Mouse (Mus musculus) E14TG2a.4 (cell line): ENCODE measurements at regions not wholly inside any gene's neighbourhood (a gene's known extent, or its start where the extent isn't known, plus 50 kb on each side); places are given as distances from the start of the nearest gene placed in this dataset.

ENCODE experiments used
- H3K27me3 ChIP-seq: 2 replicates; pipeline ENCODE4 v1.6.1; 2014; ENCODE audit warnings: low read length, control low read depth; ENCODE audit not compliant: insufficient read depth
- H3K36me3 ChIP-seq: 2 replicates; pipeline ENCODE4 v1.6.1; 2014; ENCODE audit warnings: low read length, control low read depth; ENCODE audit not compliant: insufficient read depth
- H3K4me1 ChIP-seq: replicated peaks from 2 replicates; pipeline ENCODE4 v1.6.1; 2014; ENCODE audit warnings: low read depth, low read length, control low read depth
- H3K4me3 ChIP-seq: replicated peaks from 2 replicates; pipeline ENCODE4 v1.5.1; 2014; ENCODE audit warnings: mild to moderate bottlenecking, low read length
- H3K9me3 ChIP-seq: 2 replicates; pipeline ENCODE4 v1.6.1; 2014; ENCODE audit warnings: low read length, control low read depth
- CTCF ChIP-seq: conservative IDR thresholded peaks from 2 replicates; pipeline ENCODE4 v1.5.1; 2014; ENCODE audit warnings: low read length
- NANOG ChIP-seq: IDR thresholded peaks from 2 replicates; pipeline ENCODE4 v1.6.1; 2014; ENCODE audit warnings: borderline replicate concordance, low read length, mixed read lengths
- POU5F1 ChIP-seq: IDR thresholded peaks from 2 replicates; pipeline ENCODE4 v1.6.1; 2014; ENCODE audit warnings: low read length, borderline replicate concordance

DNA sequence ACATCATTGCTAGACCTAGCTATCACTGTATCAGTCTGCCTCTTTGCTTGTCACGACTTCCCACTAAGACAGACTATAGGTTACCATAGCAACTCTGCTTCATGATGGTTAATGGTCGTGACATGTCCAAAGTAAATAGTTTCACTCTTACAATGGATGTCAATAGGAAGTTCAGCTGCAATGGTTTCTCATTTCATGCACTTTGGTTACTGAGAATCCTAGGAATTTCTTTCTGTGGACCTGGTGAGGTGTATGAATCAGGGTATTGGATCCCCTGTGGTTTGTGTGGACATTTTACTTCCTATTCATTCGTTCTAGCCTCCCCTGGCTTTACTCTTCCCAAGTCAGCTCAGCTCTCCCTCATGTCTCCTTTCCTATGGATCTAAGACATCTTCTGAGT, 385.5 kb upstream of the Dcn start:
- no peak for TF ChIP-seq CTCF
- no peak for TF ChIP-seq POU5F1
- no peak for TF ChIP-seq NANOG
- H3K4me3 ChIP-seq: no peak overlapping the region
- H3K27me3 ChIP-seq: no peaks in the 10 kb centered on the region
- H3K36me3 ChIP-seq: no peaks in the 10 kb centered on the region
- H3K9me3 ChIP-seq: no peaks in the 10 kb centered on the region
- no peaks in the 10 kb centered on the region for H3K4me1 ChIP-seq

DNA sequence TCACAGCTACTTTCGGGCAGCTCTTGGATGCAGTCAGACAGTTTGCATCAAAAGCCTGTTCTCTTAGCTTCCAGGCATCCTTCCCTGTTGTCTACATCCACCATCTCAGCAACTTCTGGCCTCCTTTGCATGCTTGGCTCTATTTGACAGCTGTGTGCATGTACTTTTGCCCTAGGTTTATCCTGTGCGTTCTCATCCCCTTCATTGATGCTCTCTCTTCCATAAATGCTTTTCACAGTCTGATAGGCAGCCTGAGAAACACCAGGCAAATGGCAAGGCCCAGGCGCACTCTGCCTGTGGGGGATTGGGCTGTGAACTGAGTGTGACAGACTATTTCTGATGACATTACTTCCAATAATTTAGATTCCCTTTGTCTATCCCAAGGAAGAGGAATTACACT, 364.9 kb upstream of the Dcn start:
- TF ChIP-seq CTCF (no peak), NANOG (no peak), POU5F1 (no peak)
- H3K4me1 ChIP-seq: no peaks in the 10 kb centered on the region
- H3K4me3 ChIP-seq: no peak overlapping the region
- no peaks in the 10 kb centered on the region for H3K27me3 ChIP-seq
- H3K9me3 ChIP-seq: peaks cover 9% of the 10 kb centered on the region; the same call in 1 of the 2 replicates
- no peaks in the 10 kb centered on the region for H3K36me3 ChIP-seq

DNA sequence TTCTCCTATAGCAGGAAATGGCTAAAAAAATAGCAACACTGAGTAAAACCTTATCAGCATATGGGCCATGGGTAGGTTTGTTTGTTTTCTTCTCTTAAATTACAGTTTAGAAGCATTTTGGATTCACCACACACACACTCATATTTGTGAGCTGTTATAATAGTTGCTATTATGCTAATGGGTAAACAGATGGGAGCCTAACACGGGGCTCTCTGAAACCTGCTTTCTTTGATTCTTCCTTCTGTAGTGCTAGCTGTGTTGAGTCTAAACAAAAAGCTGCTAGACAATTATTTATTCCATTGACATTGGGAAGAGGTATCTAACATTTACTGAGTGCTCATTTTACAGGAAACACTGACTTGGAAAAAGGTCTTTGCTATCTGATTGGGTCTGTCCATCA, 356.7 kb upstream of the Dcn start:
- TF ChIP-seq CTCF (no peak), POU5F1 (no peak), NANOG (no peak)
- H3K36me3 ChIP-seq: no peaks in the 10 kb centered on the region
- H3K4me3 ChIP-seq: no peak overlapping the region
- no peaks in the 10 kb centered on the region for H3K4me1 ChIP-seq
- H3K27me3 ChIP-seq: no peaks in the 10 kb centered on the region
- H3K9me3 ChIP-seq: no peaks in the 10 kb centered on the region

DNA sequence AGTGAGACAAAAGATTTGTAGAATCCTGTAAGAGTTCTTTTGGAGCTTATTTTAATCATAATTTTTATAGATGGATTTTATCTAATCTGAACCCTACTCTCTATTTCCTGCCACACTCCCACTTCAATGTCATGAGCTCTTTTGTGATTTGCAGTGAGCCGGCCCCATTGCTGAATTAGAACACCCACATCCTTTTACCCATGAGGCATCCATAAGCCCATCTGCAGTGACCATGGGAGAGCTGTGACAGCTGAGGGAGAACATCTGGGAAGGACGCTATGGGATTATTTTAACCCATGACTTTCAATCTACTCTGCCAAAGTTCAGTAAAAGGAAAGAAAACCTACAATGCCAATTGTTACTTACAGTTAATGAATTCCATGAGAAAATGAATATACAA, 337.8 kb upstream of the Dcn start:
- Histone ChIP-seq H3K9me3 (no peaks in the 10 kb centered on the region), H3K27me3 (no peaks in the 10 kb centered on the region), H3K36me3 (no peaks in the 10 kb centered on the region), H3K4me1 (no peaks in the 10 kb centered on the region), H3K4me3 (no peak overlapping the region)
- TF ChIP-seq NANOG (no peak), CTCF (no peak), POU5F1 (no peak)

DNA sequence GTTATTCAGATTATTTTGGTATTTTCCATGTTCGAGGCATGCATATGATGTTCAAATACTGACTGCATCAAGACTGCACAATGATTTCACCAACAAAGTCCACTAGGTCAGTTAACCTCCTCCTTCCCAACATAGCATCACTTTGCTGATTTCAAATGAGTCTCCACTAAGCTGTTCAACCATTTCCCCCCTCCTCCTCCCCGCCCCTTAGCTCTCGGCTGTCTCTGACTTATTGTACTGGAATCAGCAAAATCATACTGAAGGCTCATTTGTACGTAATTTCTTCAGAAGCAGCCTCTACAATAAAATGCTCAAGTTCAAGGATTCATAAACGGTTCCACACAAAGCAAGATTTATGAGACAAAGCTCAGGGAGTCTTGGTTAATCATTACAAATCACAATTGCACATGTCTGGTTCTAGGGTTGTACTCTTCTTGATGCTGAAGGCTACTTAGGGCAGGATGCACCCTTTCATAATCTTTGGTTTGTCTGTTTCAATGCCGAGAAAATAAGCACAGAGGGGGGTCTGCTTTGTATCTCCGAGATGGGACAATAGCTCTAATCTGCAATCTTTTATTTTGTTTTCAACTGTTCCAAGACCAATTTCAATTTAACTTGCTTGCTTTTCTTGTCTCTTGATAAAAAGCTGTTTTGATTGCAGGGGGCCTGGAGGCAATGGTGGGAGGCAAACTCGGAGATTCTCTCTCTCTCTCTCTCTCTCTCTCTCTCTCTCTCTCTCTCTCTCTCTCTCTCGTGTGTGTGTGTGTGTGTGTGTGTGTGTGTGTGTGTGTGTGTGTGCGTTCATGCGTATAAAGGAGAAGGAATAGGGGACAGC, 320.6 kb upstream of the Dcn start:
- Histone ChIP-seq H3K4me3 (no peak overlapping the region), H3K27me3 (no peaks in the 10 kb centered on the region), H3K4me1 (no peaks in the 10 kb centered on the region), H3K9me3 (no peaks in the 10 kb centered on the region), H3K36me3 (no peaks in the 10 kb centered on the region)
- TF ChIP-seq CTCF (no peak), NANOG (no peak), POU5F1 (no peak)

DNA sequence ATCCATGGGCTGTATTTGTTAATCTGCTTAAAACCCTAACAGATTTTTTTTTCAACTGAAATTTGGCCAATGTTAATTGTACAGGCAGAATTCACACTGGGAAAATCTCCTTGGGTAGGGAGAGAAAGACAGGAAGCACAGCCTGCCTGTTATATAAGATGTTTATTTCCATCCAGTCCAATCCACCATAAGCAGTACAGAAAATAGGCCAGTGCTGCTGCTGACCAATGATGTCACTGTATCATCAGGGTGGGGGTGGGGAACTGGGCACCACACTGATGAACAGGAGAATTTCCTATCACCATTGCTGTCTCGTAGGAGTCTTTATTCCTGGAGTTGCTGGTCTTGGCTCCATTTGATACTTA, 320.0 kb upstream of the Dcn start:
- Histone ChIP-seq H3K4me3 (no peak overlapping the region), H3K36me3 (no peaks in the 10 kb centered on the region), H3K9me3 (no peaks in the 10 kb centered on the region), H3K4me1 (no peaks in the 10 kb centered on the region), H3K27me3 (no peaks in the 10 kb centered on the region)
- TF ChIP-seq CTCF: no peak
- TF ChIP-seq NANOG: no peak
- no peak for TF ChIP-seq POU5F1

DNA sequence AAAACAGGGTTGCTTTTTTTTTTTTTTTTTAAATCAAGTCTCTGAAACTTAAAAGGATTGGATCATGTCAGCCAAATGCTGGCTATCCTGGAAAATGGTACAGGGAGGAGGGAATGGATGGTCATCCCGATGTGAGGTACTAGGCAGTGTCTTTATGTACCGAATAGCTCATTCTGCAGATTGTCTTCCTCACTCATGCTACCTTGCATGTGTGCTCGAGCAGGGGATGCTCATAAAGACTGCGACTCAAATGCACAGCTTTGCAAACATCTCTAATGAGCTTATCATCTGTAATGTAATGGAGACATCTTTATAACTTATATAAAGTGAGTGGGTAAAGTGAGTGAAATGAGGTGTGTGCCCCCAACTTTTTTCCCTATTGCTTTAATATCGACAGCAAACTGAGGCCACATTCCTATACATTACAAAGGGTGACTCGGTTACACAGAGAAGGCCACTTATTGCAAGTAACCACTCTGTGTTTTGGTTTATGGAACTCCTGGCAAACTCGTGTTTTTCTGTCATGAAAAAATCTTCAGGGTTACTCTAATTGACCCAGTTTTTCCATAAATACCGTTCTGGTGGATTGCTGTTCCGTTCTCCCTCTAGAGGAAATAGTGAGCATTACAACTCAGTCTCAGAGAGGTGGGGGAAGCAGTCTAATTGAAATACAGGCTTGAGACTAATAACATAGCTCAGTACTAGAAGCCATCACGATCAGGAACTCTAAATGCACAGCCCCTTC, 319.4 kb upstream of the Dcn start:
- Histone ChIP-seq H3K4me3 (no peak overlapping the region), H3K36me3 (no peaks in the 10 kb centered on the region), H3K27me3 (no peaks in the 10 kb centered on the region), H3K9me3 (no peaks in the 10 kb centered on the region), H3K4me1 (no peaks in the 10 kb centered on the region)
- no peak for TF ChIP-seq NANOG
- no peak for TF ChIP-seq POU5F1
- TF ChIP-seq CTCF: peak; percentile 88

DNA sequence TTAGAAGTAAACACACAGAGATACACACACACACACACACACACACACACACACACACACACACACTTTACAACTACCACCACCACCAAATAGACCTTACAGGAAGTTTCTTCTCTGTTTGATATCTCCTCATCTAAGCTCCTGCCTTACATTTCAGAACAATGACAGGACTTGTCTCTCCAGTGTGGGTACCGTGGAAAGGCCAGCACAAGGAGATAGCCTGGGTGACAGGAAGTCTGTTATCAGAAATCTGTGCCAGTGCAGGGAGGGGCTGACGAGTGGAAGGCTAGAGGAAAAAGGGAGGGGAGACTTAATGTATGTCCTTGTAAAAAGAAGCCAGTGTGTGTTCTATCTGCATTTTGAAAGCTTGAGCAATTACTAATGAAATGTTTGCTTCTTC, 318.5 kb upstream of the Dcn start:
- Histone ChIP-seq H3K36me3 (no peaks in the 10 kb centered on the region), H3K9me3 (no peaks in the 10 kb centered on the region), H3K27me3 (no peaks in the 10 kb centered on the region), H3K4me1 (no peaks in the 10 kb centered on the region), H3K4me3 (no peak overlapping the region)
- TF ChIP-seq POU5F1 (no peak), NANOG (no peak), CTCF (no peak)

DNA sequence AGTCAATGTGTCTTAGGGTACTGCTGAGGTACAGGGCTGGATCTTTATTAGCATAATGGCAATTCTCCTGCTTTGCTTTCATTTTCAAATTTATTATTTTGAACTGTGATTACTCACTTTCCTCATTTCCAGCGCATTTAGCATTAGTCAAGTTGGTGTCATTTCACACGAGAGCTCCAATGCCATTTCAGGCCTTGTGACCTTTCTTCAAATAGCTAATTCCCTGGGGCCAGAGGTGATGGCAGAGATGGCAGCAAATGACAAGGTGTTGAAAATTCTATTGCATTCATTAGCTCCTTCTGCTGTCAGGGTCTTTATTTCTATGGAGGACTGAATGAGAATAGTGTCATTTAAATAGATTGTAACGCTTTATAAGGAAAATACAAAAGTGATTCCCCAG, 300.9 kb upstream of the Dcn start:
- Histone ChIP-seq H3K27me3 (no peaks in the 10 kb centered on the region), H3K9me3 (no peaks in the 10 kb centered on the region), H3K4me1 (no peaks in the 10 kb centered on the region), H3K4me3 (no peak overlapping the region), H3K36me3 (no peaks in the 10 kb centered on the region)
- no peak for TF ChIP-seq POU5F1
- no peak for TF ChIP-seq NANOG
- TF ChIP-seq CTCF: no peak
